Mouse (Mus musculus) embryonic facial prominence, embryonic 15.5 days (tissue): ENCODE measurements around the gene Bhlha9. TPM values are rescaled to one million over a fixed set of nuclear protein-coding genes. Genes with fewer than 3 reads are reported as not detected.

Source experiments
- ATAC-seq: fragments of 200-750 bp; cut with Nextera tagmentation; 2 replicates; pipeline ENCODE4 v1.8.0; 2017; ENCODE audit warnings: low read depth, moderate TSS enrichment; ENCODE audit not compliant: insufficient number of reproducible peaks, low FRiP score, low TSS enrichment
- H3K27ac ChIP-seq: fragments of 300-500 bp; sonication (generic); replicated peaks from 2 replicates; pipeline ENCODE4 v1.5.1; 2015; ENCODE audit warnings: mild to moderate bottlenecking, inconsistent platforms
- H3K27me3 ChIP-seq: fragments of 300-500 bp; sonication (generic); 2 replicates; pipeline ENCODE4 v1.6.1; 2015; ENCODE audit warnings: inconsistent platforms
- H3K36me3 ChIP-seq: fragments of 300-500 bp; sonication (generic); 2 replicates; pipeline ENCODE4 v1.6.1; 2015; ENCODE audit warnings: mild to moderate bottlenecking, inconsistent platforms
- H3K4me1 ChIP-seq: fragments of 300-500 bp; sonication (generic); 2 replicates; pipeline ENCODE4 v1.6.1; 2015; ENCODE audit warnings: inconsistent platforms
- H3K4me2 ChIP-seq: fragments of 300-500 bp; sonication (generic); replicated peaks from 2 replicates; pipeline ENCODE4 v1.6.1; 2015; ENCODE audit warnings: mild to moderate bottlenecking, inconsistent platforms
- H3K4me3 ChIP-seq: fragments of 300-500 bp; sonication (generic); replicated peaks from 2 replicates; pipeline ENCODE4 v1.5.1; 2015; ENCODE audit warnings: mild to moderate bottlenecking, inconsistent platforms
- H3K9ac ChIP-seq: fragments of 300-500 bp; sonication (generic); 2 replicates; pipeline ENCODE4 v1.6.1; 2015; ENCODE audit warnings: inconsistent platforms
- H3K9me3 ChIP-seq: fragments of 300-500 bp; sonication (generic); replicated peaks from 2 replicates; pipeline ENCODE4 v1.6.1; 2016; ENCODE audit warnings: inconsistent platforms
- WGBS: fragments of 180-500 bp; shearing (Covaris S2); methylation state at CpG from one replicate; pipeline ENCODE4 v1.1.7; 2015; 5-methylcytosine and 5-hydroxymethylcytosine counted together
- polyA plus RNA-seq: library from polyadenylated mRNA; unstranded; fragments of >200 nt; fragmentation: Nextera tagmentation; extraction: Ambion mirVana; gene quantifications from 2 replicates; pipeline ENCODE4 v1.2.1, GENCODE M21; 2015

Bhlha9 gene
- polyA plus RNA-seq, 1 experiment from 2014 or later = 0.36 TPM

DNA sequence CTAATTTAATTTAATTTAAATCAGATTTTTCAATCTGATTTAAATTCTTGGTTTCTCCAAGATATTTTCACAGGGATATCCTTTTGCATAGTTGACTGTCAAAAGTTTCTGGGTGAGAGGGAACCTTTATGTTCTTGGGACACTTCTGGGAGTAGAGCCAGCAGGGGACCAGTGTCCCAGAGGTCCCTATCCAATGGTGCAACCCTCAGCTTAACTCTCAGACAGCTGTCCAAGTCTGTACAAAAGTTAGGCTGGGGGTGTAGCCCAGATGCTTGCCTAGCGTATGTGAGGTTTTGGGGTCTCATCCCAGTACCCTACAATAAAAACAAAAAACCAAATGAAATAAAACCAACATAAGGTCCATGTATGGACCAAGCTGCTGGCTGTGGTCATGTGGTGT, 35.8 kb downstream of the Bhlha9 start:
- no peak for ATAC-seq
- Histone ChIP-seq H3K4me2 (no peak overlapping the region), H3K4me1 (peaks cover 15% of the 10 kb centered on the region), H3K9me3 (no peaks in the 10 kb centered on the region), H3K4me3 (no peak overlapping the region), H3K9ac (no peak overlapping the region), H3K27me3 (no peaks in the 10 kb centered on the region), H3K27ac (no peak overlapping the region), H3K36me3 (no peaks in the 10 kb centered on the region)
- WGBS = 75% methylated on average over 1 of the region's 1 CpGs

DNA sequence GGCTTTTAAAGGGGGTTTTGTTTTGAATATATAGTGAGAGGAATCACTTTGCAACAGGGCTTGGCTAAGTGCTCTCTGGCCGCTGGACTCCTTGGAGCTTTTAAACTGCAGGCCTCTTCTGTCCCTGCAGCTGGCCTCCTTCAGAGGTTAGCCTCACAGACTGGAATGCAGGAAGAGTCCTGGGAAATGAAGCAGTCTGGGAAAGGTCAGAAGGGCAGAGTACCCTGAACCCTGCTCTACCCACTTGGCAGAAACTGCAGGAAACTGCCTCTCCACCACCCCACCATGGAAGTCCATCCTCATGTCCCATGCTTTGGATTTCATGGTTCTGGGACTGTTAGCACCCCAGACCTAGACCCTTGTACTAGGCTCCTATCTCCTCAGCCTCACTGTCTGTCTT, 36.6 kb downstream of the Bhlha9 start:
- peaks cover 15% of the 10 kb centered on the region for H3K4me1 ChIP-seq
- H3K4me3 ChIP-seq = no peak overlapping the region
- H3K36me3 ChIP-seq = no peaks in the 10 kb centered on the region
- ATAC-seq = no peak
- 34% methylated on average over 1 of the region's 1 CpGs for WGBS
- H3K27ac ChIP-seq = no peak overlapping the region
- no peaks in the 10 kb centered on the region for H3K9me3 ChIP-seq
- no peak overlapping the region for H3K9ac ChIP-seq
- no peaks in the 10 kb centered on the region for H3K27me3 ChIP-seq
- H3K4me2 ChIP-seq = no peak overlapping the region

DNA sequence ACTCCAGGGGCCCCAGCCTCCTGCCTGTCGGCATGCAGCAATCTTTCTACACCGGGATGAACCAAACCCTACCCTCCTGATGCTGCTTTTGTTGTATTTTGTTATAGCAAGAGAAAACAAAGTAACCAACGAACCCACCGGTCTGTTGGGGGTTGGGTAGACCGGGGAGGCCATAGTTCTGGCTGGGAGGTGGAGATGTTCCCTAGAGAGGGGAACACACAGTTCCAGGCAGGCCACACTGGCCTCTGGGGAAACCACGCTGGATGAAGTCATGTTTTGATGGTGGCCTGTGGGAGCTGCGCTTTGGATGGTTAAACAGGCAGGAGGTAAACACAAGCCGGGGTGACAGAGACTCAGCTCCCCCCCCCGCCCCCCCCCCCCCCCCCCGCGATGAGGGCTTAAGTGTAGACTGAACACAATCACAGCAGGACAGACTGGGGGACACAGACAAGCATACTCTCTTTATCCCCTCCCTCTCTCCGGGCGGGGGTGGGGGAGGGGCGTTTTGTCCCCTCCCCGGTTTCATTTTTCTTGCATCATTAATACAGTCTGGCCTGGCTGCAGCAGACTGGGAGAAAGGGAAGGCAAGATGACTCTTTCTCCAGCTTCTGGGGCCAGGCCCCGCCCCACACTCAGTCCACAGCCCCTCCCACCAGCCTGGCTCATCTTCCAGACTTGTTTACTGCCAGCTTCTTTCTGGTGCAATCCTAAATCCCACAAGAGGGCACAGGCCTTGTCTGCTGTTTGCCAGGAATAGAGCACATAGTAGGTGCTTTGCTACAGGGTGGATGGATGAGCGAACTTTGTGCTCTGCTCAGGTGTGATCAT, 37.6 kb downstream of the Bhlha9 start:
- no peaks in the 10 kb centered on the region for H3K9me3 ChIP-seq
- peak overlapping the region; percentile 15; the same call in 1 of the 2 replicates for H3K4me2 ChIP-seq
- H3K4me1 ChIP-seq = peaks cover 15% of the 10 kb centered on the region
- no peak overlapping the region for H3K9ac ChIP-seq
- H3K4me3 ChIP-seq = 0 out of 2 replicates have a peak overlapping the region, but pooled peaks have one; percentile 1
- H3K27ac ChIP-seq = no peak overlapping the region
- H3K27me3 ChIP-seq = no peaks in the 10 kb centered on the region
- no peaks in the 10 kb centered on the region for H3K36me3 ChIP-seq
- WGBS = 18% methylated on average over 15 of the region's 17 CpGs
- peak; percentile 58; the same call in 1 of the 2 replicates for ATAC-seq

DNA sequence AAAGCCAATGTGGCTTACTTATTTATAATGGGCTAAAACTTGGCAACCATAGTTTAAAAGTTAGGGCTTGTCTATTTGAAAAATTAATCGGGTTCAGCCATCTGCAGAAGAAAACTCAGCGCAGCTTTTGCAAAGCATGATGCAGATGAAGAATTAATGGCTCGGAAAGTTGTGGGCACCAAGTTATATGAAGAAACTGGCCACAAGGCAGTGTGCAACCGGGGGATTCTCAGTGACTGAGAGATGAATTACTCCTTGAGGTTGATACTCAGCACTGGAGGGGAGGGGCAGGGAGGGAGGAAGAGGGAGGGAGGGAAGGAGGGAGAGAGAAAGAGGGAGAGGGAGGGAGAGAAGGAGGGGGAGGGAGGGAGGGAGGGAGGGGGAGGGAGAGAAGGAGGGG, 44.7 kb downstream of the Bhlha9 start:
- Histone ChIP-seq H3K9me3 (no peaks in the 10 kb centered on the region), H3K27ac (no peak overlapping the region), H3K9ac (no peak overlapping the region), H3K27me3 (no peaks in the 10 kb centered on the region), H3K4me1 (0 out of 2 replicates have a peak, but pooled peaks cover 4% of the 10 kb centered on the region), H3K4me2 (no peak overlapping the region), H3K36me3 (no peaks in the 10 kb centered on the region), H3K4me3 (no peak overlapping the region)
- no peak for ATAC-seq
- WGBS = 66% methylated on average over 4 of the region's 4 CpGs

Other genes with a start within 250 kb of the Bhlha9 start
- gene Abr, start 50.2 kb upstream of the Bhlha9 start, polyA plus RNA-seq = 41.1 and 42.6 TPM in 2 replicates
- 1.3 and 1.5 TPM in 2 replicates for gene Trarg1, start 7.3 kb downstream of the Bhlha9 start, polyA plus RNA-seq
- gene Gosr1, start 91.1 kb downstream of the Bhlha9 start, polyA plus RNA-seq = 24.6 and 25.4 TPM in 2 replicates
- gene Cpd, start 174.5 kb downstream of the Bhlha9 start, polyA plus RNA-seq = 10.8 and 11.5 TPM in 2 replicates
- 1.5 and 1.8 TPM in 2 replicates for gene Tmigd1, start 229.7 kb downstream of the Bhlha9 start, polyA plus RNA-seq